Mouse (Mus musculus): Measurements from ENCODE around the gene Rap1gds1.

DNA sequence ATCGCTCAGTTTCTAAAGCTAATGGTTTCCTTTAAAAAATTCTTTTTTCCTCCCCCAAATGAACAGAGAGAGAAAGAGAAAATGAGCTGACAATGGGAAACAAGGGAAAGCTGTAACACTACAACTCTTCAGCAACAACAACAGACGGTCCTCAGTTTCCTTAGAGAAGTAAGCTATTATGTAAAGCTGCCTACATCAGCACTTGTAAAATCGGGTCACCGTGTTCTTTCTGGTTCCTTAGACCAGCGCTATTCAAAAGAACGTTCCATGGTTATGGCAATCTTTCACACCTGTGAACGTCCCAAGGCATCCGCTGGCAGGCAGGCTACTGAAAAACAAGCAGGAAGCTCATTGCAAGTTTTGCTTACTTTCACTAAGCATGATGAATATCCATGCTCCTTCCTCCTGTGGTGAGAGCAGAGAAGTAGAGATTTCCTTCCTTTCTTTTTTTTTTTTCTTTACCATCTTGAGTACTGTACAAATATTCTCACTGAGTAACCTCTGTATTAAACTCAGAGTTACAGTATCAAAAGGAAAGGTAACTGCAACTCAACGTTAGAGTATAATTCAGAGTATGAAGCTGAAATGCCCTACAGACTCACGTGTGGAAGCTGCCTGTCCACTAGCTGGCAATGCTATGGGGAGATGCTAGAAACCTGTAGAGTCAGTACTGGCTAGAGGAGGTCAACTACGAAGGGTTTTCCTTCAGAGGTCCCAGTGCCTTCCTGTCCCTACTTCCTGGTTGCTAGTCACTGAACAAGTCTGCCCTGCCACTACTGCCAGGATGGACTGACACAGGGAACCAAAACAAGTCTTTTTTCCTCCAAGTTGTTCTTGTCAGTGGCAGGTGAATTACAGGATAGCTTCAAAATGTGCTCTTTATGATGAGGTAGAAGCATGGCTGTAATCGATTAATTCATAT lies 26.0 kb downstream of the Rap1gds1 start:
- TF ChIP-seq CTCF (IDR thresholded peaks at IDR 0.05; ENCODE audit: borderline replicate concordance, control insufficient read depth, extremely low read depth, insufficient read depth, low read length, poor library complexity): no peak
- TF ChIP-seq POLR2A (IDR thresholded peaks at IDR 0.05; ENCODE audit: control insufficient read depth, extremely low read depth, insufficient read depth, low read length, poor library complexity): no peak
